Mouse (Mus musculus) small intestine, adult 2 months (tissue): ENCODE results near the gene Inpp5k. TPM values are rescaled to one million over a fixed set of nuclear protein-coding genes. Genes with fewer than 3 reads are reported as not detected.
"Not testable (repeated sequence)": the region's sequence is repeated elsewhere in the genome, so short reads cannot be mapped to it uniquely, and the experiment has no call there.

Source experiments
- H3K27ac ChIP-seq: fragments of 200-500 bp; 2 replicates; pipeline ENCODE4 v1.5.1; 2012; ENCODE audit warnings: low read depth, low read length, control low read depth, inconsistent platforms; ENCODE audit not compliant: insufficient read depth
- H3K27me3 ChIP-seq: fragments of 200-500 bp; 2 replicates; pipeline ENCODE4 v1.6.1; 2012; ENCODE audit warnings: mild to moderate bottlenecking, moderate library complexity, low read length, inconsistent platforms; ENCODE audit not compliant: control insufficient read depth, insufficient read depth
- H3K36me3 ChIP-seq: fragments of 200-500 bp; 2 replicates; pipeline ENCODE4 v1.6.1; 2012; ENCODE audit warnings: mild to moderate bottlenecking, low read length, control low read depth, inconsistent platforms; ENCODE audit not compliant: control insufficient read depth, insufficient read depth
- H3K4me1 ChIP-seq: fragments of 200-500 bp; 2 replicates; pipeline ENCODE4 v1.6.1; 2012; ENCODE audit warnings: low read length, inconsistent platforms, mixed read lengths; ENCODE audit not compliant: control insufficient read depth, insufficient read depth, insufficient read length
- H3K4me3 ChIP-seq: fragments of 200-500 bp; 2 replicates; pipeline ENCODE4 v1.5.1; 2012; ENCODE audit warnings: low read depth, mild to moderate bottlenecking, control low read depth, inconsistent platforms, low read length, moderate library complexity
- CTCF ChIP-seq: fragments of 200-500 bp; IDR thresholded peaks from 2 replicates; pipeline ENCODE4 v1.5.1; 2012; ENCODE audit warnings: low read depth, mild to moderate bottlenecking, control low read depth, inconsistent platforms, low read length, moderate library complexity, mixed read lengths; ENCODE audit not compliant: insufficient replicate concordance, insufficient read length; ENCODE audit errors: extremely low read depth
- POLR2A ChIP-seq: fragments of 200-500 bp; IDR thresholded peaks from 2 replicates; pipeline ENCODE4 v1.6.1; 2012; ENCODE audit warnings: low read depth, mild to moderate bottlenecking, control low read depth, inconsistent platforms, low read length, moderate library complexity
- WGBS: fragments of 180-500 bp; shearing (Covaris S2); methylation state at CpG from one replicate; pipeline ENCODE4 v1.1.7; 2018; 5-methylcytosine and 5-hydroxymethylcytosine counted together
- polyA plus RNA-seq: library from polyadenylated mRNA; depleted of rRNA; stranded (reverse); fragments of >200 nt; gene quantifications from 2 replicates; pipeline ENCODE4 v1.2.3, GENCODE M21; 2012; rRNA removed

Gene Inpp5k
- polyA plus RNA-seq, 1 experiment = 35.3 TPM

DNA sequence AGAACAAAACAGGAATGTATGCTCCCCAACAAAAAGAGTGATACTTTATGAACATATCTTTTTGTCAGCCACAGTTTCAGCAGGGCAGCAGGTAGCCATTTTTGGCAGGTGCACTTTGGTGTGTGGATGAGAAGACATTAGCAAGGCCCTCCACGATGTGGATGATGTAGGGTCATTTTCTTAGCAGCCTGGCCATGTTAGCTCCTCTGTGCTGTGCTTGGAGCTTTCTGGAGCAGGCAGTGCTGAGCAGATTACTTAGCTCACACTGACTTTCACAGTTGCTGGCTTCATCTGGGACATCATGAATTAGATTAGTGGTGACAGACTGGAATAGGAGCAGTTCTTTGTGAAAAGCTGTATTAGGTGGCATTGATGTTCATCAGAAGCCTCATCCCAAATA is 59.2 kb downstream of the Inpp5k start:
- H3K36me3 ChIP-seq = peaks cover 36% of the 10 kb centered on the region
- H3K27ac ChIP-seq = no peak overlapping the region
- H3K27me3 ChIP-seq = no peaks in the 10 kb centered on the region
- TF ChIP-seq POLR2A = no peak
- TF ChIP-seq CTCF = no peak
- WGBS = 80% methylated on average over 1 of the region's 1 CpGs
- H3K4me3 ChIP-seq = no peak overlapping the region
- H3K4me1 ChIP-seq = no peaks in the 10 kb centered on the region

DNA sequence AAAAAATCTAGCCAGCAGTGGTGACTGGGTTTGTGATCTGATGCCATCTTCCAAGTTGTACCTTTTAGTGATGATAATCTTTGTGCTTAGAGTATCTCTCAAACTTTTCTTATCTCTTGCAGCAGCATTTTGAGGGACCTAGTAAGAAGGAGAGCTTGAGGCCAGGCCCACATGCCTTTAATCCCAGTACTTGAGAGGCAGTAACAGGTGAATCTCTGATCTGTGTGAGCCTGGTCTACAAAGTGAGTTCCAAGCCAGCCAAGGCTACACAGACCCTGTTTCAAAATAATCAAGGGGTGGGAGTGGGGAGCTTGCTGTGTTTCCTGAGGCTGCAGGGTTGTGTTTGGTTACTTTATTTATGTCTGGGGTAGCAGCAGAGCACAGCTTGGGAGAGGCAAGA is 60.3 kb downstream of the Inpp5k start:
- Histone ChIP-seq H3K4me3 (no peak overlapping the region), H3K27me3 (no peaks in the 10 kb centered on the region), H3K36me3 (peaks cover 39% of the 10 kb centered on the region), H3K4me1 (no peaks in the 10 kb centered on the region), H3K27ac (no peak overlapping the region)
- TF ChIP-seq CTCF (no peak), POLR2A (no peak)

DNA sequence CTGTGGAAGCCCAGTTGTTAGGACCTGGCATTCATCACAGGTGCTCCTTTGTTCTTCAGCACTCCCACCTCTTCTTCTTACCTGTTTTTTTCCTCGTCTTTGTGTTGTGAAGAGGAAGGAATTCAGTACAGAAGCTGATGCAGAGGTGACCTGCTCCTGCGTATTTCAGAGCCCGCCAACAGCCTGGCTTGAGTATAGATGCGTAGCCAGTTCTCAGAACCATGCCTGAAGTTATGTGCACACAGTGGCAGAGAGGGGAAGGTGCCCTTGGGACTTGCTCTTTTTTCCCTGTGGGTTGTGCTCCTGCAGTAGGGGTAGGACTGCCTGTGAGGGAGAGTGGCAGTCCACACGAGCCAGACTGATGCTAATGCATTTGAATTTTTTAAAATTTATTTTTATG is 62.8 kb downstream of the Inpp5k start:
- no peaks in the 10 kb centered on the region for H3K4me1 ChIP-seq
- H3K36me3 ChIP-seq = peaks cover 55% of the 10 kb centered on the region
- H3K27ac ChIP-seq = no peak overlapping the region
- TF ChIP-seq CTCF (no peak), POLR2A (no peak)
- H3K27me3 ChIP-seq = no peaks in the 10 kb centered on the region
- H3K4me3 ChIP-seq = no peak overlapping the region
- WGBS = 90% methylated on average over 5 of the region's 5 CpGs

DNA sequence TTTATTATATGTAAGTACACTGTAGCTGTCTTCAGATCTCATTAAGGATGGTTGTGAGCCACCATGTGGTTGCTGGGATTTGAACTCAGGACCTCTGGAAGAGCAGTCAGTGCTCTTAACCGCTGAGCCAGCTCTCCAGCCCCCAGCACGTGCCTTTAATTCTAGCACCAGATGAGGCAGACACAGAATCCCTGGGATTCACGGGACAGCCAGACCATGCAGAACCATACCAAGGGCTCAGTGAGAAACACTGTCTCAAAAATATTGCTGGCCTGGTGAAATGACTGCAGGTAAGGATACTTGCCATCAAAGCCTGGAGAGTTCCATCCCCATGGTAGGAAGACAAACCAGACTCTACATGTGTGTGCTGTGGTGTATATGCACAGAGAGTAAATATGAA is 66.7 kb downstream of the Inpp5k start:
- not testable (repeated sequence) for H3K27ac ChIP-seq
- peaks cover 59% of the 10 kb centered on the region for H3K36me3 ChIP-seq
- WGBS = 95% methylated on average over 3 of the region's 3 CpGs

More for the DNA sequence above, 66.7 kb downstream of the Inpp5k start:
- not testable (repeated sequence) for H3K4me3 ChIP-seq, H3K4me1 ChIP-seq, H3K27me3 ChIP-seq

Other genes starting within 250 kb of the Inpp5k start
- gene Serpinf1, start 208.3 kb upstream of the Inpp5k start, polyA plus RNA-seq = 5.8 and 13.7 TPM in 2 replicates
- 2.0 and 4.3 TPM in 2 replicates for gene Serpinf2, start 191.4 kb upstream of the Inpp5k start, polyA plus RNA-seq
- gene Wdr81, start 176.3 kb upstream of the Inpp5k start, polyA plus RNA-seq = 8.3 and 18.3 TPM in 2 replicates
- gene Tlcd2, start 169.3 kb upstream of the Inpp5k start, polyA plus RNA-seq = 27.9 and 78.8 TPM in 2 replicates
- gene Prpf8, start 144.2 kb upstream of the Inpp5k start, polyA plus RNA-seq = 23.4 and 44.2 TPM in 2 replicates
- gene Rilp, start 120.9 kb upstream of the Inpp5k start, polyA plus RNA-seq = 8.0 and 15.0 TPM in 2 replicates
- 9.4 and 12.3 TPM in 2 replicates for gene Scarf1, start 117.4 kb upstream of the Inpp5k start, polyA plus RNA-seq
- 165 and 508 TPM in 2 replicates for gene Slc43a2, start 99.3 kb upstream of the Inpp5k start, polyA plus RNA-seq
- 88.0 and 185 TPM in 2 replicates for gene Pitpna, start 42.9 kb upstream of the Inpp5k start, polyA plus RNA-seq
- 23.2 and 28.7 TPM in 2 replicates for gene Myo1c, start 19.5 kb downstream of the Inpp5k start, polyA plus RNA-seq
- 71.4 and 111 TPM in 2 replicates for gene Crk, start 48.3 kb downstream of the Inpp5k start, polyA plus RNA-seq
- 18.8 and 46.8 TPM in 2 replicates for gene Ywhae, start 101.9 kb downstream of the Inpp5k start, polyA plus RNA-seq
- gene Doc2b, start 165.1 kb downstream of the Inpp5k start, polyA plus RNA-seq = 0.23 and 0.27 TPM in 2 replicates